Mouse (Mus musculus): Measurements from ENCODE around the gene Col11a1. TPM values are rescaled to one million over a fixed set of nuclear protein-coding genes. Genes with fewer than 3 reads are reported as not detected.

Col11a1 gene
- total and polyA plus RNA-seq, 3 experiments, result not detected

DNA sequence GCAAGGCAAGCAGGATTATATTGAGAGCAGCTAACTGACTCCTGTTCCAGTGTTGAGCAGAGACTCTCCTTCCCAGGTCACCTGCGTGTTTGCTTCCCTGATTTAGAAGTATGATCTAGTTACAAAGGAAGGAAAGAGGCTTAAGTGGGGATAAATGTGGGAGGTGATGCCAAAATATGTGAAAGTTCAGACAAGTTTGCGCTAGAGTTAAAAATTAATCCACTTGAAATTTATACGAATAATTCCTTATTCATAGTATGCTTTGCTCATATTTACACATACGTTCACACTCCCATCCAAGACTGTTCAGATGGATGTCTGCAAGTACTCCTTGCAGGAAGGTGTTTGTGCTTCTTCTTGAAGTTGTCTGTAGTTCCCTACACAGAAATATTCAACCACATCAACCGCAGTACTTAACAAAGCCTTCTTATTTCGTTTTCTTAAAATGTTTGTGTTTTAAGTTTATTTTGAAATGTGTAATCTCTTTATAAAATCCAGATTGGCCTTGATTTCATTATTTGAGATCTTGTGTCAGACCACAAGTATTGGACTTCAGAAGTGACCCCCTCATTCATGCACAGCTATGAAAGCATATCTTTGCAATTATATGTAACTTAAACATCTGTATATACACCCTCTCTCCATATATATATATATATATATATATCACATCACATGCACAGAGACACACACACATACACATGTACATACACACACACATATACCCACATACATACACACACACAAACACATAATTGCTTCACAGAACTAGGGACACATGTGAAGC lies 167.8 kb downstream of the Col11a1 start:
- no peaks in the 10 kb centered on the region for H3K27me3 ChIP-seq (replicated peaks)
- peaks cover 11% of the 10 kb centered on the region for H3K9me3 ChIP-seq (replicated peaks; ENCODE audit: low read length)
- no peak overlapping the region for H3K9ac ChIP-seq (ENCODE audit: insufficient read depth, low read depth)
- H3K4me2 ChIP-seq (ENCODE audit: insufficient read depth, low read depth, poor library complexity, severe bottlenecking), result no peak overlapping the region
- no peak overlapping the region for H3K4me3 ChIP-seq (replicated peaks in 1 of 3; ENCODE audit: low read depth in 2 of 3, low read length in 2 of 3, poor library complexity in 1 of 3)
- DNase-seq (ENCODE audit: extremely low read depth), result no peak
- no peaks in the 10 kb centered on the region for H3K4me1 ChIP-seq (ENCODE audit: control insufficient read depth in 1 of 2, insufficient read depth in 2 of 2)
- H3K79me2 ChIP-seq (replicated peaks; ENCODE audit: control insufficient read depth, extremely low read depth, insufficient read depth, poor library complexity, severe bottlenecking), result no peaks in the 10 kb centered on the region
- H3K36me3 ChIP-seq (replicated peaks in 1 of 2; ENCODE audit: control insufficient read depth in 1 of 2, insufficient read depth in 1 of 2, low read length in 1 of 2), result no peaks in the 10 kb centered on the region
- dilution Hi-C loops (cut with MboI; ENCODE audit: extremely low pct_ligation_motif_present, extremely low pct_unique_long_range_greater_than_20kb, low sequenced_read_pairs), result no loop called here
- no peak overlapping the region for H3K27ac ChIP-seq (ENCODE audit: insufficient read depth, low read depth)
- no peak for TF ChIP-seq HCFC1 (IDR thresholded peaks at IDR 0.05; ENCODE audit: low read depth, low read length)
- in situ Hi-C loops (cut with MboI; ENCODE audit: low pct_ligation_motif_present, low pct_unique_long_range_greater_than_20kb, low sequenced_read_pairs), result no loop called here

DNA sequence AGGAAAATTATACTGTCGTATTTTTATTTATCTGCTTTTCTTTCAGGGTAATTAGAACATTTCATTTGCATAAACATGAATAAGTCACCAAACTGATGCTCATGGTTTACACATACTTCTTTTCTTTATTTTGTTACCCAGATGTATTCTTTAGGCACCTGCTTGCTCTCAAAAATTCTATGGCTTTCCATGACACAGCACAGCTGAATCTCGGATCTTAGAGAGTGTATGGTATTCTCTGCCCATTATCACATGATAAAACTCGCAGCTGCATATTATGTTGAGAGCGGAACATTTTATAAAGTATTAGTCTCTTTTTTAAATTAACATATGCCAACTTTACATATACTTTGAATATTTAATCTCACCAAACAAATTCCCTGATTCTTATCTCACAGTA lies 181.9 kb downstream of the Col11a1 start:
- TF ChIP-seq ELF1 (IDR thresholded peaks at IDR 0.05; ENCODE audit: low read depth, low read length), result no peak
- no peak for TF ChIP-seq RCOR1 (conservative IDR thresholded peaks at IDR 0.05; ENCODE audit: low read depth, low read length)
- TF ChIP-seq SIN3A (IDR thresholded peaks at IDR 0.05; ENCODE audit: low read length), result no peak
- TF ChIP-seq CTCF (conservative IDR thresholded peaks at IDR 0.05 in 1 of 2, IDR thresholded peaks at IDR 0.05 in 1 of 2; ENCODE audit: low read depth in 2 of 2, low read length in 2 of 2), result no peak
- TF ChIP-seq UBTF (IDR thresholded peaks at IDR 0.05; ENCODE audit: low read depth, low read length), result no peak
- TF ChIP-seq MAZ (IDR thresholded peaks at IDR 0.05; ENCODE audit: low read depth, low read length), result no peak
- TF ChIP-seq SMC3 (IDR thresholded peaks at IDR 0.05; ENCODE audit: low read depth, low read length), result no peak
- TF ChIP-seq NELFE (IDR thresholded peaks at IDR 0.05; ENCODE audit: low read depth, low read length), result no peak
- no peak for TF ChIP-seq RAD21 (IDR thresholded peaks at IDR 0.05; ENCODE audit: low read depth, low read length)
- no peak for TF ChIP-seq JUND (conservative IDR thresholded peaks at IDR 0.05; ENCODE audit: low read depth, low read length)
- TF ChIP-seq E2F4 (IDR thresholded peaks at IDR 0.05; ENCODE audit: insufficient replicate concordance, low read depth, low read length), result no peak
- H3K79me2 ChIP-seq (replicated peaks; ENCODE audit: control insufficient read depth, extremely low read depth, insufficient read depth, poor library complexity, severe bottlenecking), result no peaks in the 10 kb centered on the region
- H3K9me3 ChIP-seq (replicated peaks; ENCODE audit: low read length), result peaks cover 8% of the 10 kb centered on the region
- H3K4me3 ChIP-seq (replicated peaks in 1 of 3; ENCODE audit: low read depth in 2 of 3, low read length in 2 of 3, poor library complexity in 1 of 3), result no peak overlapping the region
- H3K4me1 ChIP-seq (ENCODE audit: control insufficient read depth in 1 of 2, insufficient read depth in 2 of 2), result no peaks in the 10 kb centered on the region
- no peaks in the 10 kb centered on the region for H3K36me3 ChIP-seq (replicated peaks in 1 of 2; ENCODE audit: control insufficient read depth in 1 of 2, insufficient read depth in 1 of 2, low read length in 1 of 2)
- no peaks in the 10 kb centered on the region for H3K27me3 ChIP-seq (replicated peaks)
- dilution Hi-C loops (cut with MboI; ENCODE audit: extremely low pct_ligation_motif_present, extremely low pct_unique_long_range_greater_than_20kb, low sequenced_read_pairs) (no loop called here), in situ Hi-C loops (cut with MboI; ENCODE audit: low pct_ligation_motif_present, low pct_unique_long_range_greater_than_20kb, low sequenced_read_pairs) (no loop called here)
- no peak overlapping the region for H3K9ac ChIP-seq (ENCODE audit: insufficient read depth, low read depth)
- DNase-seq (ENCODE audit: extremely low read depth), result no peak
- H3K27ac ChIP-seq (ENCODE audit: insufficient read depth, low read depth), result no peak overlapping the region
- no peak overlapping the region for H3K4me2 ChIP-seq (ENCODE audit: insufficient read depth, low read depth, poor library complexity, severe bottlenecking)

DNA sequence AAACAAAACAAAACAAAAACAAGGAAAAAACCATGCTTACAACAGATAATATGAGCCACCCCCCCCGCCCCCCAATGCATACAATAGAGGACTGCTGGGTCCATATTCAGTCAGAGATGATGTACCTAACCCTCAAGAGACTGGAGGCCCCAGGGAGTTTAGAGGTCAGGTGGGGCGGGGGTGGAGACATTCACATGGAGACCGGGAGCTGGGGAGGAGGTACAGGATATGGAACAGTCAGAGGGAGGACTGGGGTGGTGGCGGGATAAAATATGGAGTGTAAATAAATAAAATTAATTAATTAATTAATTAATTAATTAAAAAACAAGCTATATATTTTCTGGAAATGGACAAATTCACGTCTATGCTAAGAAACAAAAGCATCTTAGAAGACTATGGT lies 185.8 kb downstream of the Col11a1 start:
- Histone ChIP-seq H3K36me3 (replicated peaks in 1 of 2; ENCODE audit: control insufficient read depth in 1 of 2, insufficient read depth in 1 of 2, low read length in 1 of 2) (no peaks in the 10 kb centered on the region), H3K4me2 (ENCODE audit: insufficient read depth, low read depth, poor library complexity, severe bottlenecking) (no peak overlapping the region), H3K79me2 (replicated peaks; ENCODE audit: control insufficient read depth, extremely low read depth, insufficient read depth, poor library complexity, severe bottlenecking) (no peaks in the 10 kb centered on the region), H3K9ac (ENCODE audit: insufficient read depth, low read depth) (no peak overlapping the region), H3K27me3 (replicated peaks) (no peaks in the 10 kb centered on the region), H3K4me3 (replicated peaks in 1 of 3; ENCODE audit: low read depth in 2 of 3, low read length in 2 of 3, poor library complexity in 1 of 3) (no peak overlapping the region), H3K27ac (ENCODE audit: insufficient read depth, low read depth) (no peak overlapping the region), H3K9me3 (replicated peaks; ENCODE audit: low read length) (peaks cover 12% of the 10 kb centered on the region), H3K4me1 (ENCODE audit: control insufficient read depth in 1 of 2, insufficient read depth in 2 of 2) (no peaks in the 10 kb centered on the region)
- in situ Hi-C loops (cut with MboI; ENCODE audit: low pct_ligation_motif_present, low pct_unique_long_range_greater_than_20kb, low sequenced_read_pairs), result no loop called here
- no peak for DNase-seq (ENCODE audit: extremely low read depth)
- TF ChIP-seq MEF2A (IDR thresholded peaks at IDR 0.05; ENCODE audit: borderline replicate concordance, low read depth, low read length), result no peak
- no peak for TF ChIP-seq PAX5 (IDR thresholded peaks at IDR 0.05; ENCODE audit: low read length)
- no peak for TF ChIP-seq TCF12 (IDR thresholded peaks at IDR 0.05; ENCODE audit: low read depth, low read length)
- no peak for TF ChIP-seq MYC (IDR thresholded peaks at IDR 0.05; ENCODE audit: low read depth, low read length)
- no peak for TF ChIP-seq ZKSCAN1 (IDR thresholded peaks at IDR 0.05; ENCODE audit: borderline replicate concordance, low read depth, low read length)
- TF ChIP-seq POLR2A (IDR thresholded peaks at IDR 0.05; ENCODE audit: low read depth, low read length), result no peak
- dilution Hi-C loops (cut with MboI; ENCODE audit: extremely low pct_ligation_motif_present, extremely low pct_unique_long_range_greater_than_20kb, low sequenced_read_pairs), result no loop called here

Measured in CH12.LX (cell line).